Mouse (Mus musculus): Measurements from ENCODE around the gene AC124502.3.

- TF ChIP-seq POLR2A (IDR thresholded peaks at IDR 0.05; ENCODE audit: control insufficient read depth, extremely low read depth, insufficient read depth, low read length, poor library complexity) (no peak), CTCF (IDR thresholded peaks at IDR 0.05; ENCODE audit: borderline replicate concordance, control insufficient read depth, extremely low read depth, insufficient read depth, low read length, poor library complexity) (no peak)
Measured at GRCm38 (mm10) chr19:5004925-5005324, 33.8 kb upstream of the AC124502.3 start.

Data from thymus, adult 2 months (tissue).